Mouse (Mus musculus) cortical plate, adult 2 months (tissue): Measurements from ENCODE around the gene Kdm4b.

Source experiments
- CTCF ChIP-seq: fragments of 200-500 bp; IDR thresholded peaks from 2 replicates; pipeline ENCODE4 v1.5.1; 2011; ENCODE audit warnings: mild to moderate bottlenecking, control low read depth, low read length; ENCODE audit not compliant: insufficient read depth; ENCODE audit errors: extremely low read depth
- POLR2A ChIP-seq: fragments of 200-500 bp; IDR thresholded peaks from 2 replicates; pipeline ENCODE4 v1.6.1; 2011; ENCODE audit warnings: mild to moderate bottlenecking, low read length, control low read depth; ENCODE audit not compliant: insufficient read depth; ENCODE audit errors: extremely low read depth

DNA sequence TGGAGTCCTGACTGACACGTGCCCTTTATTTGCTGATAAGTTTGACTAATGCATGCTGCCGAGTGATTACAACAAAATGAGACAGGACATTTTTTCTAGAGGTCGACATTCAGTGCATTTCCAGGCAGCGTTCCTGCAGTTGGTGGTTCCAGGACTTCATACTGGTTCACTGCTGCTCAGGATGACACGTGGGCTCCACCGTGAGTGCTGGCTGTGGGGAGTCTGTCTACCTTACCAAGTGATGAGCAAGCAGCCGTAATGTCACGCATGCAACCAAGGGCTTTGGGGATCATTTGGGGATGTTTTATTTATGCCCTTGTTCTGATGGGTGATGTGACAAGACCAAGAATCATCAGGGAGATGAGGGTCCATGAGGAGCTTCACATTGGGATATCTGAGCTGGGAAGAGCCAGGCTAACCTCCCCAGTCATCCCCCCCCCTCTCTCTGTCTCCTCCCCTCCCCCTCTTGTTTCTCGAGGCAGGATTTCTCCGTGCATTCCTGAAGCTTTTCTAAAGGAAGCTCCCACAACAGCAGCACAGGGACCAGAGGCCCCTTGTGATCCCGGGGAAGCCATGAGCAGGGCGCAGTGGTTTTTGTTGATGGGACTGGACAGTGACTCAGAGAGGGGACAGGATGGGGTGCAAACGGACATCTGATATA lies 83.2 kb downstream of the Kdm4b start:
- no peak for TF ChIP-seq CTCF
- no peak for TF ChIP-seq POLR2A
